Mouse (Mus musculus) neural tube, embryonic 11.5 days (tissue): Measurements from ENCODE around the gene Dmbx1. TPM values are rescaled to one million over a fixed set of nuclear protein-coding genes. Genes with fewer than 3 reads are reported as not detected.
A peak's percentile ranks its signal among the peaks of the same experiment; 100 is the strongest.

Experiments
- ATAC-seq: fragments of 200-750 bp; cut with Nextera tagmentation; 2 replicates; pipeline ENCODE4 v1.8.0; 2017; ENCODE audit warnings: moderate number of reproducible peaks, mild to moderate bottlenecking, moderate TSS enrichment, moderate library complexity; ENCODE audit not compliant: insufficient read depth, low FRiP score, low TSS enrichment
- DNase-seq: peaks from one replicate; pipeline ENCODE4 v3.0.0-alpha.2; 2015; ENCODE audit warnings: low spot score
- H3K27ac ChIP-seq: fragments of 300-500 bp; sonication (generic); 2 replicates; pipeline ENCODE4 v1.5.1; 2014; ENCODE audit warnings: low read depth, mild to moderate bottlenecking, low read length
- H3K27me3 ChIP-seq: fragments of 300-500 bp; sonication (generic); 2 replicates; pipeline ENCODE4 v1.6.1; 2014; ENCODE audit warnings: mild to moderate bottlenecking, low read length, mixed read lengths; ENCODE audit not compliant: control insufficient read depth, insufficient read depth
- H3K36me3 ChIP-seq: fragments of 300-500 bp; sonication (generic); 2 replicates; pipeline ENCODE4 v1.6.1; 2014; ENCODE audit warnings: mild to moderate bottlenecking, low read length, moderate library complexity, mixed read lengths; ENCODE audit not compliant: control insufficient read depth, insufficient read depth
- H3K4me1 ChIP-seq: fragments of 300-500 bp; sonication (generic); 2 replicates; pipeline ENCODE4 v1.6.1; 2014; ENCODE audit warnings: low read length, mixed read lengths; ENCODE audit not compliant: control insufficient read depth, insufficient read depth
- H3K4me2 ChIP-seq: fragments of 300-500 bp; sonication (generic); 2 replicates; pipeline ENCODE4 v1.6.1; 2014; ENCODE audit warnings: low read depth, mild to moderate bottlenecking, moderate library complexity
- H3K4me3 ChIP-seq: fragments of 300-500 bp; sonication (generic); 2 replicates; pipeline ENCODE4 v1.5.1; 2014; ENCODE audit warnings: low read depth, low read length
- H3K9ac ChIP-seq: fragments of 300-500 bp; sonication (generic); 2 replicates; pipeline ENCODE4 v1.6.1; 2014; ENCODE audit warnings: mild to moderate bottlenecking, low read length
- H3K9me3 ChIP-seq: fragments of 300-500 bp; sonication (generic); 2 replicates; pipeline ENCODE4 v1.6.1; 2016; ENCODE audit warnings: low read length; ENCODE audit not compliant: control insufficient read depth
- WGBS: fragments of 180-500 bp; shearing (Covaris S2); extraction: QIAGEN DNeasy Blood & Tissue Kit; methylation state at CpG from one replicate; pipeline ENCODE4 v1.1.7; 2014; 5-methylcytosine and 5-hydroxymethylcytosine counted together
- polyA plus RNA-seq: library from polyadenylated mRNA; unstranded; fragments of >200 nt; fragmentation: Nextera tagmentation; extraction: Ambion mirVana; gene quantifications from 2 replicates; pipeline ENCODE4 v1.2.1, GENCODE M21; 2014

The Dmbx1 gene
- polyA plus RNA-seq, 1 experiment from 2014 or later: 0.77 TPM

- Histone ChIP-seq H3K27me3 (peaks cover 78% of the 10 kb centered on the region), H3K4me1 (no peaks in the 10 kb centered on the region), H3K4me3 (no peak overlapping the region), H3K27ac (no peak overlapping the region), H3K4me2 (no peak overlapping the region), H3K9me3 (no peaks in the 10 kb centered on the region), H3K36me3 (no peaks in the 10 kb centered on the region), H3K9ac (no peak overlapping the region)
- WGBS: 22% methylated on average over 5 of the region's 5 CpGs
- DNase-seq (no peak), ATAC-seq (no peak)
Measured at GRCm38 (mm10) chr4:115953559-115953958, 13.8 kb upstream of the Dmbx1 start.

DNA sequence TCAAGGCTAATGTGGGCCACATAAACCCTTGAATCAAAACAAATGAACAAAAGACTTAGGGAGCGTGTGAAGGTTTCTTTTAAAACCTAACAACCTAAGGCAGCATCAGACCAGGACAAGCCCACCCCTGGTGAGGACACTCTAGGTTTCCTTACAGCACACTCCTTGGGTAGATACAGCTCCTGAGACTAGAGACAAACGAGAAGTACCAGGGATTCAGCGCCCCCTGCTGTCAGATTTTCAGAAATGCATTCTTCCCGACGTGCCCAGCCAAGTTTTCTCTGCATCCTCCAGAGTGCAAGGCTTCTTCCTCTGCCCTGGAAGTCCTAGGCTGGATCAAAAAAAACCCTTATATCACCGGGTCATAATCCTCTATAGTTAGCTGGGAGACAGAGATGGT is 13.0 kb upstream of the Dmbx1 start:
- H3K27ac ChIP-seq: no peak overlapping the region
- H3K4me3 ChIP-seq: no peak overlapping the region
- H3K9me3 ChIP-seq: no peaks in the 10 kb centered on the region
- H3K4me2 ChIP-seq: no peak overlapping the region
- ATAC-seq (0 out of 2 replicates have a peak, but pooled peaks have one; percentile 52), DNase-seq (peak; percentile 72)
- WGBS: 10% methylated on average over 6 of the region's 6 CpGs
- no peaks in the 10 kb centered on the region for H3K4me1 ChIP-seq
- no peaks in the 10 kb centered on the region for H3K36me3 ChIP-seq
- H3K9ac ChIP-seq: no peak overlapping the region
- peaks cover 79% of the 10 kb centered on the region for H3K27me3 ChIP-seq

DNA sequence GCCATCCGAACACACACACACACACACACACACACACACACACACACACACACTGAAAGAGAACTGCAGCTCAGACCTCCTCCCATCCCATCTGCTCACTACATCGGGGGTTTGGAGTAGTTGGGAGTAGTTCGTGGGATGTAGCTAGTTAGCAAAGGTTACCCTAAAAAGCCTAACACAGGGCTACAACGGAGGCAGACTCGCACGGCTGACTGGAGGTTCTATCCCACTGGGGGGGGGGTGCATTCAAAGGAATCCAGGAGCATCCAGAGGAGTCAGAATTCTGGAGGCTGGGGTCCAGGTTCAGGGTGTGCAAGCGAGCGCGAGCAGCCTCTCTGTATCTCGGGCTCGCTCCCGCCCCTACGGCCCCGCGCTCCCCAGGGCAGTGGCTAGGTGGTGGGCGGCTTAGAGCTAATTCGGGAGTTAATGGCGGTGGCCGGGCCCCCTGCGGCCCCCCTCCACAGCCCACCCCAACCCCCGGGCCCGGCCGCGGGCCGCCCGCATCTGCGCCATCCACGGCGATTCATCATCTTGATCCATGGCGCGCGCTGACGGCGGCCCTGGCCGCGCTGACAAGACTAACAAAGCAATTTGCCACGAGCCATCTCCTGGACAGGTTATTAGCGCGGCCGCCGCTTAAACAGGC is 4.1 kb upstream of the Dmbx1 start:
- no peak overlapping the region for H3K27ac ChIP-seq
- DNase-seq: peak; percentile 66
- peak overlapping the region; percentile 12; the same call in 1 of the 2 replicates for H3K4me3 ChIP-seq
- ATAC-seq: peak; percentile 55
- no peaks in the 10 kb centered on the region for H3K36me3 ChIP-seq
- H3K9ac ChIP-seq: no peak overlapping the region
- H3K27me3 ChIP-seq: peaks cover 88% of the 10 kb centered on the region
- H3K4me2 ChIP-seq: peak overlapping the region; percentile 22
- WGBS: under 1% methylated on average over 41 of the region's 41 CpGs
- H3K9me3 ChIP-seq: no peaks in the 10 kb centered on the region
- peaks cover 9% of the 10 kb centered on the region; the same call in 1 of the 2 replicates for H3K4me1 ChIP-seq

DNA sequence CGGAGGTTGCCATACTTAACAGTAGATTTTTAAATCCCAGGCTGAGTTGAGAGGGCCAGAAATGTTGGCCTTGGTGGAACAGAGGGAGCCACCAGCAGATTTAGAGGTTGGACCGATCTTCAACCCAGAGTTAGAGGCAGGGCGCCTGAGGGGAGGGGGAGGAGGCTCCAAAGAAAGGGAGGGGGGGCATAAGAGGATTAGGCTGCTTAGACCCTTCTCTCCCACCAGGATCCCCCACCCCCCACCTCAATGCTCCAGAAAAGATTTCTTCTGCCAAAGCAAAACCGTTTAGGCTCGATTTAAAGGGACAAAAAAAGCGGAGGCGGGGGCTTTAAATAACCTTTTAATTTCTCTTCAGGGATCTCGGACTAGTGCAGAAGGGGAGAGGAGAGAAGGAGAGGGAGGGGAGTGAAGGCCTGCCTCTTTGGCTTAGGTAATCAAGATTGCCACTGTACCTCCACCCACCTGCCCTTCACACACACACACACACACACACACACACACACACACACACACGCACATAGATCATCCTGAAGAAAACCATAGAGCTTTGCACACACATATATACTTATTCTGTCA is 1.6 kb upstream of the Dmbx1 start:
- H3K4me2 ChIP-seq: no peak overlapping the region
- no peak for DNase-seq

GRCm38 (mm10) chr4:115940681-115941080 is 955 bp upstream of the Dmbx1 start:
- Histone ChIP-seq H3K9me3 (no peaks in the 10 kb centered on the region), H3K4me1 (peaks cover 21% of the 10 kb centered on the region), H3K4me2 (no peak overlapping the region), H3K27ac (no peak overlapping the region), H3K9ac (no peak overlapping the region), H3K27me3 (peaks cover 100% of the 10 kb centered on the region), H3K36me3 (no peaks in the 10 kb centered on the region), H3K4me3 (no peak overlapping the region)
- no peak for ATAC-seq
- DNase-seq: no peak
- 3% methylated on average over 3 of the region's 3 CpGs for WGBS

More for the DNA sequence above, 1.6 kb upstream of the Dmbx1 start:
- no peak overlapping the region for H3K4me3 ChIP-seq
- 4% methylated on average over 9 of the region's 9 CpGs for WGBS
- ATAC-seq: no peak
- H3K36me3 ChIP-seq: no peaks in the 10 kb centered on the region
- H3K27me3 ChIP-seq: peaks cover 100% of the 10 kb centered on the region
- H3K4me1 ChIP-seq: peaks cover 14% of the 10 kb centered on the region
- no peak overlapping the region for H3K27ac ChIP-seq
- no peaks in the 10 kb centered on the region for H3K9me3 ChIP-seq
- no peak overlapping the region for H3K9ac ChIP-seq

- no peaks in the 10 kb centered on the region for H3K9me3 ChIP-seq
- peak; percentile 66 for DNase-seq
- peak overlapping the region; percentile 57; the same call in 1 of the 2 replicates for H3K4me2 ChIP-seq
- no peaks in the 10 kb centered on the region for H3K36me3 ChIP-seq
- H3K27me3 ChIP-seq: peaks cover 99% of the 10 kb centered on the region
- peaks cover 15% of the 10 kb centered on the region for H3K4me1 ChIP-seq
- under 1% methylated on average over 37 of the region's 37 CpGs for WGBS
- no peak overlapping the region for H3K4me3 ChIP-seq
- H3K27ac ChIP-seq: no peak overlapping the region
- H3K9ac ChIP-seq: no peak overlapping the region
- ATAC-seq: no peak
Measured at GRCm38 (mm10) chr4:115938276-115939160, 1.2 kb downstream of the Dmbx1 start.

DNA sequence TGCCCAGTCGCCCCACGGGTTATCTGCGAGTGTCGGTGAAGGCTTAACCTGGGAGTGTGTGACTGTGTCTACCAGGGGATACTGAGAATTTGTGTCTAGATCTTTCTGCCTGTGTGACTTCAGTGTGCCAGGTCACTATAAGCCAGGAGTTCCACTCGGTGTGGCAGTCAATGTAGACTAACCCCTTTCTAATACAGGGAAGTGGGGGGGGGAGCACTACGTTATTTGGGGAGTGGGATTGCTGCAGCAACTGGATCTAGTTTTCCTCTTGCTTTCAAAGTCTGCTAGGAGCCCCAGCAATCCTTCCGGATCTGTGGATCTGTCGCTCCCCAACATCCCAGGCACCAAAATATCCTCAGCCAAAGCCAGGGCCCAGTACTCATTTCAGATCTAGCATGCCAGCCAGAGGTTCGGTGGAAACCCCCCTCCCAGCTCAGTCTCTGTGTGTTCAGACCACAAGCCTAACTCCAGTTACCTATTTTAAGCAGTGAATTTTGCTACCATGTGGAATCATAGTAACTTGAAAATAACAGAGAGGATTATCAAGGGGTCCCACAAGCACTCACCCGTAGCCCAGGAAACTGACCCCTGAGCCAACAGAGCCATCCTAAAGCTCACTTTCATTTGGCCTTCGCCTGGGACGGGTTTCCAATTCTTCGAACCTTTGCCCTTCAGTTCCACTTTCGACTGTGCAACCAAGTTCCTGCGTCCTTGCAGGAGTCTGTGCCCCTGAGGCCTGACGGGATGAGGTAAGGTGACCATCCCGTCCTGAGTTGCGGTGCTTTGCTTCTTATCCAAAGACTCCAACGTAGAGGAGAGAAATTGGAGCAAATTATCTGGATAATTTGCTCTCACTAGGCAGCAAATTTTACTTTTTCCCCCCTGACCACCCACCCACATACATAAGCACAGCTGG is 2.4 kb downstream of the Dmbx1 start:
- Histone ChIP-seq H3K9me3 (no peaks in the 10 kb centered on the region), H3K27ac (no peak overlapping the region), H3K4me2 (no peak overlapping the region), H3K27me3 (peaks cover 99% of the 10 kb centered on the region), H3K4me3 (no peak overlapping the region), H3K36me3 (no peaks in the 10 kb centered on the region), H3K9ac (no peak overlapping the region), H3K4me1 (peaks cover 15% of the 10 kb centered on the region)
- DNase-seq (peak; percentile 48), ATAC-seq (no peak)
- WGBS: 2% methylated on average over 19 of the region's 19 CpGs

- Histone ChIP-seq H3K4me3 (no peak overlapping the region), H3K4me2 (0 out of 2 replicates have a peak overlapping the region, but pooled peaks have one; percentile 16), H3K4me1 (peaks cover 15% of the 10 kb centered on the region), H3K36me3 (no peaks in the 10 kb centered on the region), H3K9ac (no peak overlapping the region), H3K27ac (no peak overlapping the region), H3K9me3 (no peaks in the 10 kb centered on the region), H3K27me3 (peaks cover 99% of the 10 kb centered on the region)
- DNase-seq (peak; percentile 52), ATAC-seq (peak; percentile 46; the same call in 1 of the 2 replicates)
- WGBS: under 1% methylated on average over 20 of the region's 20 CpGs
Measured at GRCm38 (mm10) chr4:115936646-115937045, 3.1 kb downstream of the Dmbx1 start.
